Mouse (Mus musculus) forebrain, embryonic 11.5 days (tissue): ENCODE measurements around the gene Hpse. TPM values are rescaled to one million over a fixed set of nuclear protein-coding genes. Genes with fewer than 3 reads are reported as not detected.

Experiments
- ATAC-seq: fragments of 200-750 bp; cut with Nextera tagmentation; replicated peaks from 2 replicates; pipeline ENCODE4 v1.8.0; 2017; ENCODE audit warnings: moderate TSS enrichment; ENCODE audit not compliant: low FRiP score
- DNase-seq: peaks from one replicate; pipeline ENCODE4 v3.0.0-alpha.2; 2017; ENCODE audit warnings: low spot score
- H3K27ac ChIP-seq: fragments of 300-500 bp; sonication (generic); 2 replicates; pipeline ENCODE4 v1.5.1; 2014; ENCODE audit warnings: low read depth, low read length
- H3K27me3 ChIP-seq: fragments of 300-500 bp; sonication (generic); 2 replicates; pipeline ENCODE4 v1.6.1; 2014; ENCODE audit warnings: mild to moderate bottlenecking, low read length, mixed read lengths; ENCODE audit not compliant: control insufficient read depth, insufficient read depth
- H3K36me3 ChIP-seq: fragments of 300-500 bp; sonication (generic); 2 replicates; pipeline ENCODE4 v1.6.1; 2014; ENCODE audit warnings: mild to moderate bottlenecking, low read length, moderate library complexity, mixed read lengths; ENCODE audit not compliant: control insufficient read depth, insufficient read depth
- H3K4me1 ChIP-seq: fragments of 300-500 bp; sonication (generic); replicated peaks from 2 replicates; pipeline ENCODE4 v1.6.1; 2014; ENCODE audit warnings: low read length, mixed read lengths; ENCODE audit not compliant: control insufficient read depth, insufficient read depth
- H3K4me2 ChIP-seq: fragments of 300-500 bp; sonication (generic); 2 replicates; pipeline ENCODE4 v1.6.1; 2014; ENCODE audit warnings: low read depth, mild to moderate bottlenecking, low read length, moderate library complexity, mixed read lengths; ENCODE audit not compliant: severe bottlenecking
- H3K4me3 ChIP-seq: fragments of 300-500 bp; sonication (generic); 2 replicates; pipeline ENCODE4 v1.5.1; 2014; ENCODE audit warnings: low read depth, low read length
- H3K9ac ChIP-seq: fragments of 300-500 bp; sonication (generic); 2 replicates; pipeline ENCODE4 v1.6.1; 2014; ENCODE audit warnings: low read length
- H3K9me3 ChIP-seq: fragments of 300-500 bp; sonication (generic); 2 replicates; pipeline ENCODE4 v1.6.1; 2016; ENCODE audit warnings: low read length, mixed read lengths; ENCODE audit not compliant: control insufficient read depth
- WGBS: fragments of 180-500 bp; shearing (Covaris S2); extraction: QIAGEN DNeasy Blood & Tissue Kit; methylation state at CpG from one replicate; pipeline ENCODE4 v1.1.7; 2014; 5-methylcytosine and 5-hydroxymethylcytosine counted together
- polyA plus RNA-seq: library from polyadenylated mRNA; unstranded; fragments of >200 nt; fragmentation: Nextera tagmentation; extraction: Ambion mirVana; gene quantifications from 2 replicates; pipeline ENCODE4 v1.2.1, GENCODE M21; 2014

The Hpse gene
- polyA plus RNA-seq, 1 experiment from 2014 or later = 0.72 TPM

- H3K27ac ChIP-seq = 0 out of 2 replicates have a peak within 1 kb of the TSS, but pooled peaks have one; percentile 34
- no peaks in the 10 kb centered on the region for H3K27me3 ChIP-seq
- DNase-seq (peak; percentile 89), ATAC-seq (peak; percentile 57)
- H3K4me2 ChIP-seq = peak within 1 kb of the TSS; percentile 86
- H3K4me1 ChIP-seq = peaks cover 3% of the 10 kb centered on the region; the same call in 1 of the 2 replicates
- no peaks in the 10 kb centered on the region for H3K36me3 ChIP-seq
- WGBS = 10% methylated on average over 17 of the region's 17 CpGs
- H3K9ac ChIP-seq = peak within 1 kb of the TSS; percentile 87
- H3K9me3 ChIP-seq = no peaks in the 10 kb centered on the region
- H3K4me3 ChIP-seq = peak within 1 kb of the TSS; percentile 75
Measured at GRCm38 (mm10) chr5:100674711-100675376, 44.7 kb downstream of the Hpse start, which contains the start of gene Coq2. Gene Coq2, minus strand, starts transcription at chr5:100675140.

- Histone ChIP-seq H3K27me3 (no peaks in the 10 kb centered on the region), H3K27ac (no peak overlapping the region), H3K4me2 (peak overlapping the region; percentile 86), H3K9ac (peak overlapping the region; percentile 87), H3K9me3 (no peaks in the 10 kb centered on the region), H3K4me1 (peaks cover 3% of the 10 kb centered on the region; the same call in 1 of the 2 replicates), H3K4me3 (peak overlapping the region; percentile 75), H3K36me3 (no peaks in the 10 kb centered on the region)
- DNase-seq = peak; percentile 94
- peak; percentile 96 for ATAC-seq
- WGBS = under 1% methylated on average over 71 of the region's 71 CpGs
Measured at GRCm38 (mm10) chr5:100673745-100674486, 45.6 kb downstream of the Hpse start.

- ATAC-seq (no peak), DNase-seq (no peak)
- no peaks in the 10 kb centered on the region for H3K27me3 ChIP-seq
- no peak overlapping the region for H3K4me2 ChIP-seq
- H3K9ac ChIP-seq = no peak overlapping the region
- no peaks in the 10 kb centered on the region for H3K9me3 ChIP-seq
- no peaks in the 10 kb centered on the region for H3K36me3 ChIP-seq
- no peak overlapping the region for H3K4me3 ChIP-seq
- 87% methylated on average over 4 of the region's 4 CpGs for WGBS
- H3K4me1 ChIP-seq = peaks cover 3% of the 10 kb centered on the region; the same call in 1 of the 2 replicates
- no peak overlapping the region for H3K27ac ChIP-seq
Measured at GRCm38 (mm10) chr5:100672403-100672802, 47.1 kb downstream of the Hpse start.

GRCm38 (mm10) chr5:100671897-100672296, 47.6 kb downstream of the Hpse start:
- no peak overlapping the region for H3K27ac ChIP-seq
- no peak overlapping the region for H3K4me3 ChIP-seq
- no peak for DNase-seq
- H3K27me3 ChIP-seq = no peaks in the 10 kb centered on the region
- H3K4me2 ChIP-seq = no peak overlapping the region
- WGBS = 88% methylated on average over 3 of the region's 3 CpGs
- peaks cover 3% of the 10 kb centered on the region; the same call in 1 of the 2 replicates for H3K4me1 ChIP-seq
- ATAC-seq = no peak
- H3K9me3 ChIP-seq = no peaks in the 10 kb centered on the region
- H3K9ac ChIP-seq = no peak overlapping the region
- no peaks in the 10 kb centered on the region for H3K36me3 ChIP-seq

- Histone ChIP-seq H3K4me2 (no peak overlapping the region), H3K4me1 (peaks cover 3% of the 10 kb centered on the region; the same call in 1 of the 2 replicates), H3K36me3 (no peaks in the 10 kb centered on the region), H3K9me3 (no peaks in the 10 kb centered on the region), H3K9ac (no peak overlapping the region), H3K27me3 (no peaks in the 10 kb centered on the region), H3K4me3 (no peak overlapping the region), H3K27ac (no peak overlapping the region)
- 32% methylated on average over 5 of the region's 5 CpGs for WGBS
- ATAC-seq (no peak), DNase-seq (peak; percentile 71)
Measured at GRCm38 (mm10) chr5:100671398-100671797, 48.1 kb downstream of the Hpse start.

- no peak for ATAC-seq
- 87% methylated on average over 1 of the region's 1 CpGs for WGBS
- H3K36me3 ChIP-seq = no peaks in the 10 kb centered on the region
Measured at GRCm38 (mm10) chr5:100666965-100667364, 52.6 kb downstream of the Hpse start.

GRCm38 (mm10) chr5:100663854-100664253, 55.7 kb downstream of the Hpse start:
- Histone ChIP-seq H3K9me3 (no peaks in the 10 kb centered on the region), H3K4me2 (no peak overlapping the region), H3K9ac (no peak overlapping the region), H3K4me3 (no peak overlapping the region), H3K27ac (no peak overlapping the region), H3K27me3 (no peaks in the 10 kb centered on the region), H3K36me3 (no peaks in the 10 kb centered on the region; the same call in 1 of the 2 replicates), H3K4me1 (no peaks in the 10 kb centered on the region)
- DNase-seq (no peak), ATAC-seq (no peak)
- 59% methylated on average over 5 of the region's 5 CpGs for WGBS

More at GRCm38 (mm10) chr5:100666965-100667364, 52.6 kb downstream of the Hpse start:
- no peak overlapping the region for H3K27ac ChIP-seq
- H3K4me3 ChIP-seq = no peak overlapping the region
- H3K4me1 ChIP-seq = no peaks in the 10 kb centered on the region
- no peak overlapping the region for H3K9ac ChIP-seq
- no peaks in the 10 kb centered on the region for H3K27me3 ChIP-seq
- no peaks in the 10 kb centered on the region for H3K9me3 ChIP-seq
- no peak for DNase-seq
- H3K4me2 ChIP-seq = no peak overlapping the region

GRCm38 (mm10) chr5:100663011-100663410, 56.5 kb downstream of the Hpse start:
- Histone ChIP-seq H3K9ac (no peak overlapping the region), H3K4me1 (no peaks in the 10 kb centered on the region), H3K4me2 (no peak overlapping the region), H3K9me3 (no peaks in the 10 kb centered on the region), H3K4me3 (no peak overlapping the region), H3K36me3 (no peaks in the 10 kb centered on the region; the same call in 1 of the 2 replicates), H3K27ac (no peak overlapping the region), H3K27me3 (no peaks in the 10 kb centered on the region)
- no peak for DNase-seq
- WGBS = 95% methylated on average over 6 of the region's 6 CpGs
- ATAC-seq = no peak
